Mouse (Mus musculus) lung, postnatal 0 days (tissue): ENCODE measurements around the gene Alg12.

ENCODE experiments used
- CTCF ChIP-seq: IDR thresholded peaks from 2 replicates; pipeline ENCODE4 v1.5.1; 2016; ENCODE audit warnings: antibody characterized with exemption, mild to moderate bottlenecking
- EP300 ChIP-seq: IDR thresholded peaks from 2 replicates; pipeline ENCODE4 v1.6.1; 2016; ENCODE audit warnings: antibody characterized with exemption, mild to moderate bottlenecking, control low read depth

- no peak for TF ChIP-seq CTCF
- no peak for TF ChIP-seq EP300
Measured at GRCm38 (mm10) chr15:88857361-88857760, 38.2 kb upstream of the Alg12 start.
